Mouse (Mus musculus) ES-E14 (cell line): ENCODE data around the gene Adam11.

Experiments
- HCFC1 ChIP-seq: IDR thresholded peaks from 2 replicates; pipeline ENCODE4 v1.6.1; 2012; ENCODE audit warnings: low read length, inconsistent platforms, borderline replicate concordance; ENCODE audit not compliant: insufficient read depth
- MAFK ChIP-seq: IDR thresholded peaks from 2 replicates; pipeline ENCODE4 v1.6.1; 2014; ENCODE audit warnings: mild to moderate bottlenecking, low read depth, low read length, inconsistent platforms; ENCODE audit not compliant: insufficient read depth
- ZC3H11A ChIP-seq: IDR thresholded peaks from 2 replicates; pipeline ENCODE4 v1.6.1; 2012; ENCODE audit warnings: low read depth, mild to moderate bottlenecking, inconsistent platforms, low read length, borderline replicate concordance

- TF ChIP-seq HCFC1 (no peak), ZC3H11A (no peak), MAFK (no peak)
Measured at GRCm38 (mm10) chr11:102742066-102742465, 19.2 kb upstream of the Adam11 start.
